Mouse (Mus musculus) E14TG2a.4 (cell line): ENCODE results near the gene Rnf207.

Experiments used
- CTCF ChIP-seq: conservative IDR thresholded peaks from 2 replicates; pipeline ENCODE4 v1.5.1; 2014; ENCODE audit warnings: low read length
- NANOG ChIP-seq: IDR thresholded peaks from 2 replicates; pipeline ENCODE4 v1.6.1; 2014; ENCODE audit warnings: borderline replicate concordance, low read length, mixed read lengths
- POU5F1 ChIP-seq: IDR thresholded peaks from 2 replicates; pipeline ENCODE4 v1.6.1; 2014; ENCODE audit warnings: low read length, borderline replicate concordance

DNA sequence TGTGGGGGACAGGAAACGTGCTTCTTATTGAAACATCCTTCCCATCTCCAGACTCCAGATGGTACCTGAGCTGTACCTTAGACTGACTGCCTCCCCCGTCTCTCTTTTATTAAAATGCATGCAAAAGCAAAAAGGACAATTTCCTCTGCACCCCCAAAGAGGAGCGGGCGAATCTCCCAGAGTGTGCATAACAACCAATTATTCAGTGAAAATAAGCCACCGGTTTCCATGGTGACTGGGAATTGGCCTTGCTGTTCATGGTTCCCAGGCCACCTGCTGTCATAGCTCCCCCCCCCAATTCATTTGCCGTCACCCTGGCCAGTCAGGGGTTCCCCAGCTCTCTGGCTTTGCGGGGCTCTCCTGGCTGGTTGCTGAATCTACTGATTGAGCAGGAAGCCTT, 46.4 kb upstream of the Rnf207 start:
- TF ChIP-seq CTCF = no peak
- no peak for TF ChIP-seq POU5F1
- TF ChIP-seq NANOG = no peak
